Mouse (Mus musculus): ENCODE results near the gene Sat2.
"Not testable (repeated sequence)": the region's sequence is repeated elsewhere in the genome, so short reads cannot be mapped to it uniquely, and the experiment has no call there.

GRCm38 (mm10) chr11:69614257-69614588 is 7.6 kb upstream of the Sat2 start:
- not testable (repeated sequence) for TF ChIP-seq POLR2A, CTCF (IDR thresholded peaks at IDR 0.05; ENCODE audit: insufficient read depth, low read depth, low read length)
